Mouse (Mus musculus) heart, postnatal 0 days (tissue): Measurements from ENCODE around the gene Gpbp1.

Experiments
- CTCF ChIP-seq: IDR thresholded peaks from 2 replicates; pipeline ENCODE4 v1.5.1; 2016; ENCODE audit warnings: antibody characterized with exemption, control low read depth, low read depth
- EP300 ChIP-seq: IDR thresholded peaks from 2 replicates; pipeline ENCODE4 v1.6.1; 2016; ENCODE audit warnings: antibody characterized with exemption, low read depth

DNA sequence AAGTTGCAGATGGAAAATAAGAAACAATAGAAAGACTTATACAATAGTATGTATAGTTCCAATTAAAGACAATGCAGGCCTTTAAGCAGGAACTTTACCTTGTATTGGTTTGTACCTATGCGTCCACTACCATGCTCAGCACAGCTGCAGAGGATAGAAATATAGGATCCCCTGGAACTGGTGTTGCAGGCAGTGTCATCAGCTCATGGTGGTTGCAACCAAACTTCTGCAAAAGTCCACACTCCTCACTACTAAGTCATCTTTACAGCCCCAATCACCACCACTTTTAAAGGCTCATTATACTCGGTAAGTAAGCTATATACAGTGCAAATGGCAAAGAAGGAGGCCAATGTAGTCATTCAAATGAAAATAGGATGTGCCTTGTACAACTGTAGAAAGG lies 12.2 kb downstream of the Gpbp1 start:
- no peak for TF ChIP-seq EP300
- no peak for TF ChIP-seq CTCF
